Mouse (Mus musculus): Measurements from ENCODE around the gene Rsrc1.

DNA sequence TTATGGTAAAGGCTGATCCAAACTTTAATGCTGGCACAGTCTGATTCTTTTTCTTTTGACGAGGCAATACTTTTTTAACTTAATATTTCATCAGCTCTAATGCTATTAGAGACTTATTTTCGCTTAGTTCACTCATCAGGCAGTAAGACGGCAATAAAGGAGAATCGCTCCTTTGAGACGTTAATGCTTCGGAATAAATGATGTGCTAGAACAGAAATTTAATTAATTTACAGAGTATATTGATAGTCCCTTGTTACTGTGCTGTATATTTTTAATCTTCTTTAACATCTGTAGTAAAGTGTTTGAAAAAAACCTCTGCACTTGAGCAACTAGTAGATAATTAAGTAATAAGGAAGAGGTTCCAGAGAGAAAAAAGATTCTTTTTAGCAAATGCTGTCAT lies 308.3 kb downstream of the Rsrc1 start:
- TF ChIP-seq CTCF (IDR thresholded peaks at IDR 0.05; ENCODE audit: low read depth): no peak
- TF ChIP-seq EP300 (IDR thresholded peaks at IDR 0.05; ENCODE audit: low read depth): no peak

All from liver, embryonic 14.5 days (tissue).